Mouse (Mus musculus): Measurements from ENCODE around the gene Olfr126. TPM values are rescaled to one million over a fixed set of nuclear protein-coding genes. Genes with fewer than 3 reads are reported as not detected.

The Olfr126 gene
- not detected for total RNA-seq (2022)

DNA sequence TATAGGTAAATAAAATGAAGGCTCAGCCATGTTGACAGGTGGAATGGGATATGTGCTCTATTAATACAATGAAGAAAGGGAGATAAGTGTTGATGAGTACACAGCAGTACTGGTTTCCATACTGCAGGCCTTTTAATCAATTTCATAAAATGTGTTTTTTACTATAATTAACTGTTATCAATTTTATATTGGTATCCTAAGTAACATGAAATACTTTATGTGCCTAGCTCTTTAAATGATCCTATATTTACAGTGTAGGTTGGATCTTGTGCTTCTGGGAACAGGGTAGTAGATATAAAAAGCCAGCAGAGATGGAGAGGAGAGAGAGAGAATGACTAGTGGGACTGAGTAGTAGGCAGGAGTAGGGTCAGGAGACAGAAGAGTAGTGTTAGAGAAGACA is at the start of gene Olfr126:
Olfr126 (plus strand) TSS at position 301 of the 400 bp plus-strand sequence.
- DNase-seq (ENCODE audit: low spot score in 2 of 2), result no peak

DNA sequence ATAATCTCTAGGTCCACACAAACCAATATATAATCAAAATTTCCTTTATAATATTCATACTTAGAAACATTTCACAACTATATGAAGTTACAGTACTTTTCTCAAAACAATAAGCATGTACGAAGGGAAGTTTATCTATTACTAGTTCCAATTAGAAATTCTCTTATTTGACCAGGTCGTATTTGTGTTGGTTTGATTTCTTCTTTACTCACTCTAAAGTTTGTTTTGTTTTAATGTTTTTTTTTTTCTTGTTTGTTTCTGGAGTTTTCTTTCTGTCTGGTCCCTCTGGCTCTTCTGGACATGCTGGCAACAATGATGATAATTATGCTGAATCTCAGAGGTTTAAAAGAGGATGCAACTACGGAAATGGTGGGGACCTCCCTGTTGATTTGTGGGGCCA is 47.7 kb upstream of the Olfr126 start, which contains the start of gene Olfr124:
Olfr124 (plus strand) TSS at position 301 of the 400 bp plus-strand sequence.
- DNase-seq (ENCODE audit: low spot score in 2 of 2), result no peak

DNA sequence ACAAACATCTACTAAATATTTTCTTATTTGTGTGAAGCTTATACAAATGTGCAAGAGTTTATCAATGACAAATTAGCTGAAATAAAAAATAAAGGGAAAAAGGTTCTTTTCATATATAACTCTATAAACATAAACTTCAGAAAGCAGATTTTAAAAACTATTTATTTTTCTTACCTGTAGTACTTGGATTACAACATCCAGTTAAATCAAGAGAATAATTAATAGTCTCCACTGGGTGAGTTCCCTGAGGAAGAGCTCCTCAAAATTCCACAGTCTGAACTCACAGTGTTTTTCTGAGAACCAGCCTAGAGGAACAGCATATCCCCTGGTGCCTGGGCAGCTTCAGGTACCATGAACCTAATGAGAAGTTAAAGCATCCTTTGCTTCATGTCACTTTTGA is 14.6 kb upstream of the Olfr126 start, which contains the start of gene Olfr125:
Olfr125 (plus strand) TSS at position 301 of the 400 bp plus-strand sequence.
- DNase-seq (ENCODE audit: low spot score in 2 of 2), result no peak

DNA sequence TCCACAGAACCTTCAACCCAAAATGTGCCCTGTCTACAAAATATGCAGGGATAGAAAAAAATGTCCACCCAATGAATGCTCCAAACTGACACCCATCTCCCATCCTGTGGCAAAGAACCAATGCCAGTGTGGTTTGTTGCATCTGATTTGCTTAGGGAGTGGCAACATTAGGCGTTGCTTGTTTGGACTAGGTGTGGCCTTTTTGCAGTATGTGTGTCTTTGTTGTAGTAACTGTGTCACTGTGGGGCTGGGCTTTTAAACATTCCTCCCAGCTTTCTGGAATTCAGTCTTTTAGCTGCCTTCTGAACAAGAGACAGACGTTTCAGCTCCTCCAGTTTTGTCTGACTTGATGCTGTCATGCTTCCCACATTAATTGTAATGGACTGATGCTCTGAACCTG is 16.6 kb downstream of the Olfr126 start:
- no peak for DNase-seq (ENCODE audit: low spot score in 2 of 2)

DNA sequence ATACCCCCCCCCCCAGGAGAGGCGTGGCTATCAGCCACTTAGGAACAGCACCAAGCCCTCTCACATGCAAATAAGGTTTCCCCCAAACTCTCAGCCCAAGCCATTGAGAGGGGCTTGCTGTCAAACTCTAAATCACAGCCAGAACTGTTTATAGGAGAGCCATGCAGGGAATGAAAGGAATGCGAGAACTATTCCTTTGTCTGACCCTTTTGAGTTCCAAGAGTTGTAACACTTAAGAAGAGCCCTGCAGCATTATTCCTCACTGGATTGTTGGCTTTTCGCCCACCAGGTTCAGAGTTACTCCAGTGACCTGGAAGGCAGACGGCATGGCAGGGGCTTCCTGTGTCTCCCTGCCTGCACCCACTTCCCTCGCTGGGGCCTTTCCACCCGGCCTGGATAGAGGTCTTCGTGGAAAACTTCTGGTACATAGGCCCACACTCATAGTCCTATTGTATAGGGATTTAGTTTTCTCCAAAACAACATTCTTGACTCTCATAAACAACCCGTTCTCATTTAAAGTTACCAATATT is 22.5 kb downstream of the Olfr126 start:
- DNase-seq (ENCODE audit: low spot score in 2 of 2), result no peak

DNA sequence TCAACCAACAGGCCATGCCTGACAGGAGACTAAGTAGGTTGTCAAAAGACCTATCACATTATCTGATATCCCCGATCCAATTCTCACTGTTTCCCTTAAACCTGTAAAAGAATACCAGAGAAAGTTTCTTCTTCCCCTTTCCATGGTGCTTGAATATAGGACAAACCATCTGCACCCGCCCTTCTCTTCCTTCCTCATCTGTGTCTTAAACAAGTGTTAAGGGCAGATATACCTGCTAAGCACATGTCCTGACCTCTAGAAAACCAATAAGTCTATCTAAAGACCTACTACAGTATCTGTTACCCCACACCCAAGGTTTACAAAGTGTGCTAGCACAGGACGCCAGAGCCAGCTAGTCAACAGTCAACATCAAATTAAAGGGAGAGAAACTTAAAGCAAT is 26.5 kb downstream of the Olfr126 start:
- DNase-seq (ENCODE audit: low spot score in 2 of 2), result no peak

DNA sequence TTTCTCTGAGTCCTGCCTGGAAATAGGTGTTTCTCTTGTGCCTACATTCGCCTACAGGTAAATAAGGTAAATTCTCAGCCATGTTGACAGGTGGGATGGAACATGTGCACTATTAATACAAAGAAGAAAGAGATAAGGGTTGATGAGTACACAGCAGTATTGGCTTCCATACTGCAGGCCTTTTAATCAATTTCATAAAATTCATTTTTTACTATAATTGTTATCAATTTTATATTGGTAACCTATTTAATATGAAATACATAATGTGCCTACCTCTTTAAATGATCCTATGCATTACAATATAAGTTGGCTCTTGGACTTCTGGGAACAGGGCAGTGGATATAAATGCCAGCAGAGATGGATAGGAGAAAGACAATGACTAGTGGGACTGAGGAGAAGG is 52.9 kb downstream of the Olfr126 start, which contains the start of gene Olfr127:
Olfr127 (plus strand) TSS at position 301 of the 400 bp plus-strand sequence.
- DNase-seq (ENCODE audit: low spot score in 2 of 2), result no peak

Other genes starting within 250 kb of the Olfr126 start
- not detected for gene Olfr115, start 220.4 kb upstream of the Olfr126 start, total RNA-seq (2022)
- gene Olfr116, start 220.3 kb upstream of the Olfr126 start, total RNA-seq (2022), result not detected
- not detected for gene Olfr117, start 183.7 kb upstream of the Olfr126 start, total RNA-seq (2022)
- not detected for gene Olfr118, start 180.5 kb upstream of the Olfr126 start, total RNA-seq (2022)
- gene Olfr119, start 150.9 kb upstream of the Olfr126 start, total RNA-seq (2022), result not detected
- gene Olfr120, start 125.7 kb upstream of the Olfr126 start, total RNA-seq (2022), result not detected
- not detected for gene Olfr121, start 98.6 kb upstream of the Olfr126 start, total RNA-seq (2022)
- gene Olfr122, start 78.9 kb upstream of the Olfr126 start, total RNA-seq (2022), result not detected
- not detected for gene Olfr123, start 54.0 kb upstream of the Olfr126 start, total RNA-seq (2022)
- gene Olfr124, start 47.6 kb upstream of the Olfr126 start, total RNA-seq (2022), result not detected
- gene Olfr125, start 14.5 kb upstream of the Olfr126 start, total RNA-seq (2022), result not detected
- gene Olfr127, start 53.0 kb downstream of the Olfr126 start, total RNA-seq (2022), result not detected
- not detected for gene Olfr128, start 73.1 kb downstream of the Olfr126 start, total RNA-seq (2022)
- gene Olfr761, start 105.6 kb downstream of the Olfr126 start, total RNA-seq (2022), result not detected
- gene Olfr129, start 212.6 kb downstream of the Olfr126 start, total RNA-seq (2022), result not detected
- gene Olfr130, start 216.4 kb downstream of the Olfr126 start, total RNA-seq (2022), result not detected
- gene Olfr131, start 241.2 kb downstream of the Olfr126 start, total RNA-seq (2022), result not detected

Measured in layer of hippocampus, adult 8-10 months (tissue).